Mouse (Mus musculus) limb, embryonic 12.5 days (tissue): Measurements from ENCODE around the gene Tspan14. TPM values are rescaled to one million over a fixed set of nuclear protein-coding genes. Genes with fewer than 3 reads are reported as not detected.

ENCODE experiments used
- ATAC-seq: fragments of 200-750 bp; cut with Nextera tagmentation; 2 replicates; pipeline ENCODE4 v1.8.0; 2017; ENCODE audit warnings: low read depth, moderate TSS enrichment; ENCODE audit not compliant: insufficient number of reproducible peaks, insufficient read depth, low FRiP score, low TSS enrichment
- H3K27ac ChIP-seq: fragments of 300-500 bp; sonication (generic); 2 replicates; pipeline ENCODE4 v1.5.1; 2016; ENCODE audit warnings: mild to moderate bottlenecking, moderate library complexity
- H3K27me3 ChIP-seq: fragments of 300-500 bp; sonication (generic); 2 replicates; pipeline ENCODE4 v1.6.1; 2016; ENCODE audit warnings: mild to moderate bottlenecking, moderate library complexity
- H3K36me3 ChIP-seq: fragments of 300-500 bp; sonication (generic); 2 replicates; pipeline ENCODE4 v1.6.1; 2016; ENCODE audit warnings: mild to moderate bottlenecking, moderate library complexity
- H3K4me1 ChIP-seq: fragments of 300-500 bp; sonication (generic); replicated peaks from 2 replicates; pipeline ENCODE4 v1.6.1; 2016
- H3K4me2 ChIP-seq: fragments of 300-500 bp; sonication (generic); 2 replicates; pipeline ENCODE4 v1.6.1; 2016; ENCODE audit warnings: mild to moderate bottlenecking, moderate library complexity
- H3K4me3 ChIP-seq: fragments of 300-500 bp; sonication (generic); replicated peaks from 2 replicates; pipeline ENCODE4 v1.5.1; 2016; ENCODE audit warnings: mild to moderate bottlenecking
- H3K9ac ChIP-seq: fragments of 300-500 bp; sonication (generic); replicated peaks from 2 replicates; pipeline ENCODE4 v1.6.1; 2016; ENCODE audit warnings: mild to moderate bottlenecking, moderate library complexity
- H3K9me3 ChIP-seq: fragments of 300-500 bp; sonication (generic); 2 replicates; pipeline ENCODE4 v1.6.1; 2016; ENCODE audit warnings: mild to moderate bottlenecking, moderate library complexity
- WGBS: fragments of 180-500 bp; shearing (Covaris S2); methylation state at CpG from one replicate; pipeline ENCODE4 v1.1.7; 2016; 5-methylcytosine and 5-hydroxymethylcytosine counted together
- polyA plus RNA-seq: library from polyadenylated mRNA; unstranded; fragments of >200 nt; fragmentation: Nextera tagmentation; extraction: Ambion mirVana; gene quantifications from 2 replicates; pipeline ENCODE4 v1.2.1, GENCODE M21; 2016

The Tspan14 gene
- polyA plus RNA-seq, 1 experiment from 2014 or later, result 68.4 TPM

GRCm38 (mm10) chr14:40916667-40917066 is 49.9 kb downstream of the Tspan14 start:
- Histone ChIP-seq H3K9ac (no peak overlapping the region), H3K4me1 (0 out of 2 replicates have a peak, but pooled peaks cover 3% of the 10 kb centered on the region), H3K27me3 (no peaks in the 10 kb centered on the region), H3K27ac (no peak overlapping the region), H3K9me3 (no peaks in the 10 kb centered on the region), H3K4me2 (no peak overlapping the region), H3K4me3 (no peak overlapping the region), H3K36me3 (peaks cover 43% of the 10 kb centered on the region)
- WGBS, result 93% methylated on average over 15 of the region's 15 CpGs
- no peak for ATAC-seq

GRCm38 (mm10) chr14:40915838-40916237 is 50.8 kb downstream of the Tspan14 start:
- Histone ChIP-seq H3K27me3 (no peaks in the 10 kb centered on the region), H3K9me3 (no peaks in the 10 kb centered on the region), H3K27ac (no peak overlapping the region), H3K36me3 (peaks cover 47% of the 10 kb centered on the region), H3K9ac (no peak overlapping the region), H3K4me1 (0 out of 2 replicates have a peak, but pooled peaks cover 3% of the 10 kb centered on the region), H3K4me2 (no peak overlapping the region), H3K4me3 (no peak overlapping the region)
- 93% methylated on average over 8 of the region's 8 CpGs for WGBS
- ATAC-seq, result no peak

- H3K4me3 ChIP-seq, result no peak overlapping the region
- ATAC-seq, result no peak
- 76% methylated on average over 3 of the region's 3 CpGs for WGBS
- H3K27me3 ChIP-seq, result no peaks in the 10 kb centered on the region
- 0 out of 2 replicates have a peak, but pooled peaks cover 3% of the 10 kb centered on the region for H3K4me1 ChIP-seq
- no peak overlapping the region for H3K9ac ChIP-seq
- no peak overlapping the region for H3K4me2 ChIP-seq
- no peaks in the 10 kb centered on the region for H3K9me3 ChIP-seq
- H3K27ac ChIP-seq, result no peak overlapping the region
- H3K36me3 ChIP-seq, result peaks cover 56% of the 10 kb centered on the region
These were observed 51.9 kb downstream of the Tspan14 start for GRCm38 (mm10) chr14:40914701-40915100.

- no peak overlapping the region for H3K9ac ChIP-seq
- no peak overlapping the region for H3K4me3 ChIP-seq
- no peaks in the 10 kb centered on the region for H3K27me3 ChIP-seq
- H3K9me3 ChIP-seq, result no peaks in the 10 kb centered on the region
- no peak overlapping the region for H3K27ac ChIP-seq
- no peak overlapping the region for H3K4me2 ChIP-seq
- 45% methylated on average over 6 of the region's 6 CpGs for WGBS
- 0 out of 2 replicates have a peak, but pooled peaks cover 3% of the 10 kb centered on the region for H3K4me1 ChIP-seq
- H3K36me3 ChIP-seq, result peaks cover 66% of the 10 kb centered on the region
- ATAC-seq, result no peak
These were observed 52.9 kb downstream of the Tspan14 start for GRCm38 (mm10) chr14:40913709-40914108.

DNA sequence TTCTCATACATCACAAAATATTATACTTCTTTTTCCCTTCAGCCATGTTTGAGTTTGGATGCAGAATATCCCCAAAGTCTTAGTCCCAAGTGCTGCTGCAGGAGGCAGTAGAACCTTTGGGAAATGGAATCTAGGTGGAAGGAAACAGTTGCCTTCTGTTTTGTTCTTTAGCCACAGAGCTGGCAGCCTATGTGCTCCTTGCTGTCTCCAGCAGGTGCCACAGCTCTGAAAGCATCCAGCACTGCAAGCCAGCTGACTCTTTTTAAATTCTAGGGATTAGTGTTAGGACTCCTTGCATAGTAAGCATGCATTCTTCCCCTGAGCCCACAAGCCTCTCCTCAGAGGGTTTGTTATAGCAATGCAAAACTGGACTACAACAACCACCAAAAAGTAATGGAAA is 55.1 kb downstream of the Tspan14 start:
- Histone ChIP-seq H3K4me2 (no peak overlapping the region), H3K27ac (no peak overlapping the region), H3K9ac (no peak overlapping the region), H3K4me3 (no peak overlapping the region), H3K36me3 (peaks cover 88% of the 10 kb centered on the region), H3K27me3 (no peaks in the 10 kb centered on the region), H3K4me1 (0 out of 2 replicates have a peak, but pooled peaks cover 3% of the 10 kb centered on the region), H3K9me3 (no peaks in the 10 kb centered on the region)
- no peak for ATAC-seq

DNA sequence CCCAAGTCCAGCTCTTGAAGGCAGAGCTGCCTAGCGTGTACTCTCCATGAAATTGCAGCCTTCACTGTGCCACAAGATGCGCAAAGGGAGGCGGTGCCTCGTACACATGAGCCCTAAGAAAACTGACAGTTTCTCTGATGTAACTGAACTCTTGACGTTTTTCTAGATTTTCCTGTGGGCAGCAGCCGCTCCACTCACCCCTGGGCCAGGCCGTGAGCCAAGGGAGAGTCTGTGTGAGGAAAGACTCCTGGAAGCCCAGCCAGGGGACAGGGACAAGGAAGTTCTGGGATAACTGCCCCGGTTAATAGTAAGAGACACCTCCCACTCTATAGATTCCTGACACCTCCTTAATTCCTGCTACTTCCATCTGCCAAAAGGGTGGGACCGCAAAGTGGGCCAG is 57.8 kb downstream of the Tspan14 start:
- ATAC-seq, result no peak
- peaks cover 78% of the 10 kb centered on the region for H3K36me3 ChIP-seq

DNA sequence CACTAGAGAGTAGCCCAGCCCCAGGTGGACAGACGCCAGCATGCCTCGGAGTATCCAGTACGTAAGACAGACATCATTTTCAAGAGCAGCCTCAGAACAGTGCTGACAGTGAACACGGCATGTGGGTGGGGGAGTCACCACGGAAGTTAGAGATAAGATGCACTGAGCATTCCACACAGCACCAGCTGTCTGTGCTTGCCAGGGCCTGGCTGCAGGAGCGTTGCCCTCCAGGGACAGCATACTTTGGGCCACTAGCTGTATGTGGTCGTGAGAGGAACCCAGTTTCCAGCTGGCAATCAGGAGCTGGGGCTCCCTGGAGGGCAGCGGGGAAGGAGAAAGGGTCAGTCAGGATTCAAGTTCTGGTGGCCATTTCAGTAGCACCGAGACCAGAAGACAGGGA is 59.8 kb downstream of the Tspan14 start:
- 90% methylated on average over 9 of the region's 9 CpGs for WGBS
- no peak for ATAC-seq
- peaks cover 64% of the 10 kb centered on the region for H3K36me3 ChIP-seq

More for the DNA sequence above, 57.8 kb downstream of the Tspan14 start:
- Histone ChIP-seq H3K4me2 (no peak overlapping the region), H3K9me3 (no peaks in the 10 kb centered on the region), H3K9ac (no peak overlapping the region), H3K4me3 (no peak overlapping the region), H3K27me3 (no peaks in the 10 kb centered on the region), H3K4me1 (no peaks in the 10 kb centered on the region), H3K27ac (no peak overlapping the region)
- 94% methylated on average over 9 of the region's 9 CpGs for WGBS

DNA sequence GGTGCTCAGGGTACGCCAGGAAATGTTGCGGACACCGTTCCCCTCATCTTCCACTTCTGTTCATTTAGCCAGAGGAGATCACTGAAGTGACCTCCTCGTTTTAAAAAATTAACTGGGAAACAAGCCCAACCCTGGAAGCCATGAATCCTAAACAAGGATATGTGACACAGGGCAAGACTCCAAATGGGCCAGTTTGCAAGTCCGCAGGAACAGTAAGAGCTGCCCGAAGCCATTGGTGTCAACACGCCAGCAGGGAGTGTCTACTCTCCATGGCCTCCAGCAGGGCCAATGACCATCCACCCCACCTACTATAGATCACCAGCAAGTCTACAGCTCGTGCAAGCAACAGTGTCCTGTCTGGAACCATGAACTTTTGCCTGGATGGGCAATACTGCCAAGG is 60.8 kb downstream of the Tspan14 start:
- WGBS, result 88% methylated on average over 8 of the region's 8 CpGs
- H3K4me2 ChIP-seq, result no peak overlapping the region
- H3K9me3 ChIP-seq, result no peaks in the 10 kb centered on the region
- no peak overlapping the region for H3K9ac ChIP-seq
- H3K4me1 ChIP-seq, result peaks cover 5% of the 10 kb centered on the region
- ATAC-seq, result no peak
- no peak overlapping the region for H3K4me3 ChIP-seq
- H3K27ac ChIP-seq, result no peak overlapping the region
- no peaks in the 10 kb centered on the region for H3K27me3 ChIP-seq
- peaks cover 54% of the 10 kb centered on the region for H3K36me3 ChIP-seq

More for the DNA sequence above, 59.8 kb downstream of the Tspan14 start:
- Histone ChIP-seq H3K9me3 (no peaks in the 10 kb centered on the region), H3K27me3 (no peaks in the 10 kb centered on the region), H3K4me3 (no peak overlapping the region), H3K27ac (no peak overlapping the region), H3K4me2 (no peak overlapping the region), H3K9ac (no peak overlapping the region), H3K4me1 (peaks cover 5% of the 10 kb centered on the region)

DNA sequence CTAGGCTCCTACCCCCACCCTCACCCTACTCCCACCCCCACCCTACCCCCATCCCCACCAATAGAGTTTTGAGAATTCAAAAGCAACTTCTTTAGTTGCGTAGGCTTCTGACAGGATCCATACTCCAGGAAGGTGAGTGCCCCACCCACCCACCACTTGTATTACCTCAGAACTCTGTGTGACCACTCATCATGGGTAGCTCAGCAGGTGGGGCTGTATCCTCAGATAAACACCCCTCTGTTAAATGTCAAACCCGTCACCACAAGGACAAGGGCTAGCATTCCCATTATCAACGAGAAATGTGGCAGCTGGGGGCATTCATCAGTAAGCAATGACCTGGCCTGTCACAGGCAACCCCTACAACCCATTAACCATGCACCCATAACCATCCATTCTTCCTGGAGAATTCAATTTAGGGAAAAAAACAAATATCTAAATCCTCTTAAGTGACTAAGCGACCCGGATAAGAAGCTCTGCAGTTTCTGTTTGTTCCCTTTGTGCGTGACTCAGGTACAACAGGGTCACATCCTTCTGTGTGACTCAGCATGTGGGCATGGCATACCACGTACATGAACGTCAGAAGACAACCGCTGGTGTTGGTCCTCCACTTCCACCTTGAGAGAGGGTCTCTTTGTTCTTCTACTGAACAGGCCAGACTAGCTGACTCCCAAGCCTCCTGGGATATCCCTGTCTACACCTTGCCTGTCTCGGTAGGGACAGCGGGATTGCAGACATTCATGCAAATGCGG is 64.1 kb downstream of the Tspan14 start:
- no peak for ATAC-seq
- WGBS, result 82% methylated on average over 12 of the region's 12 CpGs
- Histone ChIP-seq H3K9me3 (no peaks in the 10 kb centered on the region), H3K27ac (no peak overlapping the region), H3K9ac (no peak overlapping the region), H3K4me1 (peaks cover 5% of the 10 kb centered on the region), H3K36me3 (peaks cover 21% of the 10 kb centered on the region), H3K4me2 (no peak overlapping the region), H3K4me3 (no peak overlapping the region), H3K27me3 (no peaks in the 10 kb centered on the region)

DNA sequence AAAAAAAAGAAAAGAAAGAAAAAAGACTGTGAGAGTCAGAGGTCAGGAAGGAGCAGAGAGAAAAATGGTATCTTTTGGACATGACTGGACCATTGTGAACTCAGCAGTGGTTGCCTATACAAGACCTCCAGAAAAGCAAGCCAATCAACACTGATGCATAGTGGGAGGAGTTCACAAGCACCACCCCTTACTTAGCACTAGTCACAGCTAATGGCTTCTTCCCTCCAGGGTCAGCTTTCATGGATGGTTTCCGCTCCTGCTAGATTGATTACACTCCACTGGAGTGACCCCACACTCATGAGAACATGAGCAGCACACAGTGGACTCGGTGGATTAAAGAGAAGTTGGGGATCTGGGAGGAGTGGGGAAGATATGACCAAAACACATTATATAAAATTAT is 66.3 kb downstream of the Tspan14 start:
- peaks cover under 1% of the 10 kb centered on the region; the same call in 1 of the 2 replicates for H3K36me3 ChIP-seq
- H3K4me2 ChIP-seq, result no peak overlapping the region
- peaks cover 5% of the 10 kb centered on the region for H3K4me1 ChIP-seq
- no peaks in the 10 kb centered on the region for H3K9me3 ChIP-seq
- 66% methylated on average over 2 of the region's 2 CpGs for WGBS
- ATAC-seq, result no peak
- H3K4me3 ChIP-seq, result no peak overlapping the region
- H3K27ac ChIP-seq, result no peak overlapping the region
- no peaks in the 10 kb centered on the region for H3K27me3 ChIP-seq
- no peak overlapping the region for H3K9ac ChIP-seq

DNA sequence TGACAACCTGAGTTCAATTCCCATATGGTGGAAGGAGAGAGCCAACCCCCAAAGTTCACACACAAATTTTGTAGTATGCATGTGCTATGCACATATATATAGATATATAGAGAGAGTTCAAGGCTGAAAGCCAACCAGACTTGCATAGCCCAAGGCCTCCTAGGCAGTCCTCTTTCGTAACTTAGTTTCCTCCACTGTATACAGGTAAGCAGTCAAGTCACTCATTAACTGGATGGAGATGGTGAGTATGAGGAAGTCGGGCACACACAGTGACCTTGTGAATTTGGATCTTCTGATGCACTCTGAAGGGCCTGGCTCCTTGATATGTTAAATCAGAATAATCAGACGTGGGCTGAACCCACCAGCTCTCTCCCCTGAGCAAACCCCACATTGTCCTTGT is 68.7 kb downstream of the Tspan14 start:
- peaks cover 15% of the 10 kb centered on the region for H3K4me1 ChIP-seq
- WGBS, result 80% methylated on average over 3 of the region's 3 CpGs
- ATAC-seq, result no peak
- no peak overlapping the region for H3K4me3 ChIP-seq
- no peak overlapping the region for H3K4me2 ChIP-seq
- no peaks in the 10 kb centered on the region for H3K27me3 ChIP-seq
- H3K27ac ChIP-seq, result no peak overlapping the region
- no peaks in the 10 kb centered on the region for H3K9me3 ChIP-seq
- H3K36me3 ChIP-seq, result no peaks in the 10 kb centered on the region
- H3K9ac ChIP-seq, result no peak overlapping the region

GRCm38 (mm10) chr14:40895681-40896080 is 70.9 kb downstream of the Tspan14 start:
- no peaks in the 10 kb centered on the region for H3K27me3 ChIP-seq
- H3K4me2 ChIP-seq, result no peak overlapping the region
- no peak overlapping the region for H3K9ac ChIP-seq
- H3K27ac ChIP-seq, result no peak overlapping the region
- WGBS, result 70% methylated on average over 8 of the region's 8 CpGs
- H3K4me3 ChIP-seq, result no peak overlapping the region
- no peaks in the 10 kb centered on the region for H3K36me3 ChIP-seq
- H3K9me3 ChIP-seq, result no peaks in the 10 kb centered on the region
- no peak for ATAC-seq
- peaks cover 15% of the 10 kb centered on the region for H3K4me1 ChIP-seq
